Mouse (Mus musculus): ENCODE measurements around the gene Rnf11. TPM values are rescaled to one million over a fixed set of nuclear protein-coding genes. Genes with fewer than 3 reads are reported as not detected.

The Rnf11 gene
- total and polyA plus RNA-seq, 3 experiments: 8.6 to 8.7 TPM; not detected in 1

GRCm38 (mm10) chr4:109432668-109433375, 51.7 kb downstream of the Rnf11 start:
- H3K4me3 ChIP-seq (ENCODE audit: control insufficient read depth in 1 of 2, insufficient read depth in 1 of 2, low read depth in 2 of 2, low read length in 2 of 2): no peak overlapping the region
- H3K27ac ChIP-seq (ENCODE audit: control insufficient read depth, low read depth, low read length): no peak overlapping the region
- H3K36me3 ChIP-seq (ENCODE audit: control insufficient read depth in 1 of 2, insufficient read depth in 2 of 2, low read length in 2 of 2): no peaks in the 10 kb centered on the region
- peaks cover 0 to 9% of the 10 kb centered on the region in 2 experiments; a peak in 2 of 4 replicates for H3K4me1 ChIP-seq (ENCODE audit: control insufficient read depth in 1 of 2, insufficient read depth in 2 of 2, low read length in 2 of 2)
- no peak overlapping the region for H3K9ac ChIP-seq (ENCODE audit: control insufficient read depth, low read depth, low read length, poor library complexity, severe bottlenecking)
- TF ChIP-seq ELF1 (IDR thresholded peaks at IDR 0.05; ENCODE audit: low read depth, low read length): no peak
- no peak for TF ChIP-seq KAT2A (conservative IDR thresholded peaks at IDR 0.05; ENCODE audit: low read depth, low read length)
- no peak for TF ChIP-seq GATA1 (IDR thresholded peaks at IDR 0.05; ENCODE audit: low read depth, low read length)
- TF ChIP-seq USF2 (IDR thresholded peaks at IDR 0.05; ENCODE audit: borderline replicate concordance in 1 of 2, insufficient read depth in 1 of 2, low read depth in 1 of 2, low read length in 2 of 2): no peak
- TF ChIP-seq GABPA (IDR thresholded peaks at IDR 0.05; ENCODE audit: low read depth, low read length): no peak
- no peak for TF ChIP-seq BHLHE40 (IDR thresholded peaks at IDR 0.05; ENCODE audit: borderline replicate concordance, low read depth, low read length)
- TF ChIP-seq RAD21 (IDR thresholded peaks at IDR 0.05; ENCODE audit: low read depth, low read length): no peak
- TF ChIP-seq MAX (IDR thresholded peaks at IDR 0.05; ENCODE audit: low read length): no peak
- no peak for TF ChIP-seq TCF12 (IDR thresholded peaks at IDR 0.05; ENCODE audit: low read depth, low read length)
- no peak for TF ChIP-seq CTCF (IDR thresholded peaks at IDR 0.05 in 2 of 3, conservative IDR thresholded peaks at IDR 0.05 in 1 of 3; ENCODE audit: control insufficient read depth in 1 of 3, insufficient read depth in 1 of 3, low read depth in 2 of 3, low read length in 3 of 3, poor library complexity in 1 of 3, severe bottlenecking in 1 of 3)
- no peak for TF ChIP-seq JUND (IDR thresholded peaks at IDR 0.05; ENCODE audit: low read depth, low read length)
- no peak for TF ChIP-seq ZMIZ1 (IDR thresholded peaks at IDR 0.05; ENCODE audit: low read depth, low read length)
- TF ChIP-seq UBTF (IDR thresholded peaks at IDR 0.05; ENCODE audit: borderline replicate concordance, insufficient read depth, low read depth, low read length): no peak
- no peak for TF ChIP-seq ETS1 (IDR thresholded peaks at IDR 0.05; ENCODE audit: low read depth, low read length)
- TF ChIP-seq SIN3A (IDR thresholded peaks at IDR 0.05; ENCODE audit: low read length): no peak
- no peak for TF ChIP-seq ZKSCAN1 (IDR thresholded peaks at IDR 0.05; ENCODE audit: low read depth, low read length)
- TF ChIP-seq E2F4 (IDR thresholded peaks at IDR 0.05; ENCODE audit: borderline replicate concordance, low read depth, low read length): no peak
- TF ChIP-seq TAL1 (IDR thresholded peaks at IDR 0.05; ENCODE audit: low read length): no peak
- no peak for TF ChIP-seq POLR2AphosphoS5 (IDR thresholded peaks at IDR 0.05; ENCODE audit: borderline replicate concordance, low read depth, low read length)
- H3K9me3 ChIP-seq (replicated peaks; ENCODE audit: insufficient read depth, low read length): no peaks in the 10 kb centered on the region
- DNase-seq (ENCODE audit: low read depth, low spot score): no peak
- no peaks in the 10 kb centered on the region for H3K27me3 ChIP-seq (ENCODE audit: control insufficient read depth in 1 of 2, insufficient read depth in 2 of 2, low read length in 2 of 2)
- H3K79me2 ChIP-seq (ENCODE audit: control insufficient read depth, insufficient read depth, low read length, poor library complexity): no peaks in the 10 kb centered on the region

GRCm38 (mm10) chr4:109430854-109431253, 53.7 kb downstream of the Rnf11 start:
- Histone ChIP-seq H3K36me3 (ENCODE audit: control insufficient read depth in 1 of 2, insufficient read depth in 2 of 2, low read length in 2 of 2) (no peaks in the 10 kb centered on the region), H3K79me2 (ENCODE audit: control insufficient read depth, insufficient read depth, low read length, poor library complexity) (no peaks in the 10 kb centered on the region), H3K9me3 (replicated peaks; ENCODE audit: insufficient read depth, low read length) (no peaks in the 10 kb centered on the region), H3K27me3 (ENCODE audit: control insufficient read depth in 1 of 2, insufficient read depth in 2 of 2, low read length in 2 of 2) (no peaks in the 10 kb centered on the region), H3K9ac (ENCODE audit: control insufficient read depth, low read depth, low read length, poor library complexity, severe bottlenecking) (0 out of 2 replicates have a peak overlapping the region, but pooled peaks have one; percentile 0), H3K27ac (ENCODE audit: control insufficient read depth, low read depth, low read length) (no peak overlapping the region), H3K4me1 (ENCODE audit: control insufficient read depth in 1 of 2, insufficient read depth in 2 of 2, low read length in 2 of 2) (peaks cover 0 to 9% of the 10 kb centered on the region in 2 experiments; a peak in 2 of 4 replicates), H3K4me3 (ENCODE audit: control insufficient read depth in 1 of 2, insufficient read depth in 1 of 2, low read depth in 2 of 2, low read length in 2 of 2) (peak overlapping the region in 1 of 2 experiments; percentile 6; a peak in 2 of 4 replicates)
- DNase-seq (ENCODE audit: low read depth, low spot score): peak; percentile 93
- TF ChIP-seq GABPA (IDR thresholded peaks at IDR 0.05; ENCODE audit: low read depth, low read length) (no peak), NELFE (IDR thresholded peaks at IDR 0.05; ENCODE audit: low read depth, low read length) (no peak), POLR2AphosphoS2 (IDR thresholded peaks at IDR 0.05; ENCODE audit: low read length) (no peak), JUND (IDR thresholded peaks at IDR 0.05; ENCODE audit: low read depth, low read length) (no peak), E2F4 (IDR thresholded peaks at IDR 0.05; ENCODE audit: borderline replicate concordance, low read depth, low read length) (no peak), MEF2A (IDR thresholded peaks at IDR 0.05; ENCODE audit: extremely low read depth, insufficient replicate concordance, low read depth, low read length, poor library complexity, severe bottlenecking) (no peak), ZNF384 (IDR thresholded peaks at IDR 0.05; ENCODE audit: low read depth, low read length) (no peak), TAL1 (IDR thresholded peaks at IDR 0.05; ENCODE audit: low read length) (peak; percentile 35), CHD1 (IDR thresholded peaks at IDR 0.05; ENCODE audit: low read depth, low read length) (no peak), SMC3 (IDR thresholded peaks at IDR 0.05; ENCODE audit: low read depth, low read length) (peak; percentile 83), ELF1 (IDR thresholded peaks at IDR 0.05; ENCODE audit: low read depth, low read length) (no peak), NRF1 (IDR thresholded peaks at IDR 0.05; ENCODE audit: insufficient read depth, low read depth, low read length, poor library complexity, severe bottlenecking) (peak; percentile 29; the same call in 1 of the 2 replicates), RAD21 (IDR thresholded peaks at IDR 0.05; ENCODE audit: low read depth, low read length) (peak; percentile 78), SIN3A (IDR thresholded peaks at IDR 0.05; ENCODE audit: low read length) (peak; percentile 66; the same call in 1 of the 2 replicates), MAZ (IDR thresholded peaks at IDR 0.05; ENCODE audit: low read depth, low read length) (peak; percentile 65; the same call in 1 of the 2 replicates), MYC (IDR thresholded peaks at IDR 0.05; ENCODE audit: low read depth, low read length) (0 out of 2 replicates have a peak, but pooled peaks have one; percentile 43), ZKSCAN1 (IDR thresholded peaks at IDR 0.05; ENCODE audit: low read depth, low read length) (no peak), TCF12 (IDR thresholded peaks at IDR 0.05; ENCODE audit: low read depth, low read length) (0 out of 2 replicates have a peak, but pooled peaks have one; percentile 61)
